Mouse (Mus musculus): Measurements from ENCODE around the gene Mipep. TPM values are rescaled to one million over a fixed set of nuclear protein-coding genes. Genes with fewer than 3 reads are reported as not detected.

Gene Mipep
- polyA plus RNA-seq, 1 experiment: 0.76 TPM

GRCm38 (mm10) chr14:60740507-60740906 is 43.9 kb upstream of the Mipep start:
- TF ChIP-seq TAL1 (IDR thresholded peaks at IDR 0.05; ENCODE audit: low read length): no peak
- TF ChIP-seq GATA1 (IDR thresholded peaks at IDR 0.05; ENCODE audit: low read length): no peak
- Histone ChIP-seq H3K36me3 (ENCODE audit: control insufficient read depth) (peaks cover 31% of the 10 kb centered on the region), H3K4me3 (replicated peaks) (no peak overlapping the region), H3K27me3 (ENCODE audit: control insufficient read depth) (no peaks in the 10 kb centered on the region), H3K4me1 (ENCODE audit: control insufficient read depth) (peaks cover 9% of the 10 kb centered on the region), H3K9me3 (ENCODE audit: control insufficient read depth, low read length) (no peaks in the 10 kb centered on the region)

- no peak for TF ChIP-seq TAL1 (IDR thresholded peaks at IDR 0.05; ENCODE audit: low read length)
- TF ChIP-seq GATA1 (IDR thresholded peaks at IDR 0.05; ENCODE audit: low read length): no peak
- Histone ChIP-seq H3K4me3 (replicated peaks) (no peak overlapping the region), H3K9me3 (ENCODE audit: control insufficient read depth, low read length) (no peaks in the 10 kb centered on the region), H3K36me3 (ENCODE audit: control insufficient read depth) (peaks cover 36% of the 10 kb centered on the region), H3K4me1 (ENCODE audit: control insufficient read depth) (peaks cover 9% of the 10 kb centered on the region), H3K27me3 (ENCODE audit: control insufficient read depth) (no peaks in the 10 kb centered on the region)
These were observed 43.3 kb upstream of the Mipep start for GRCm38 (mm10) chr14:60741033-60741432.

GRCm38 (mm10) chr14:60741490-60741981 is 42.8 kb upstream of the Mipep start:
- peaks cover 41% of the 10 kb centered on the region for H3K36me3 ChIP-seq (ENCODE audit: control insufficient read depth)

GRCm38 (mm10) chr14:60743681-60744080 is 40.7 kb upstream of the Mipep start:
- TF ChIP-seq GATA1 (IDR thresholded peaks at IDR 0.05; ENCODE audit: low read length) (no peak), TAL1 (IDR thresholded peaks at IDR 0.05; ENCODE audit: low read length) (no peak)
- Histone ChIP-seq H3K4me1 (ENCODE audit: control insufficient read depth) (no peaks in the 10 kb centered on the region), H3K36me3 (ENCODE audit: control insufficient read depth) (peaks cover 58% of the 10 kb centered on the region), H3K27me3 (ENCODE audit: control insufficient read depth) (no peaks in the 10 kb centered on the region), H3K4me3 (replicated peaks) (no peak overlapping the region), H3K9me3 (ENCODE audit: control insufficient read depth, low read length) (no peaks in the 10 kb centered on the region)

More at GRCm38 (mm10) chr14:60741490-60741981, 42.8 kb upstream of the Mipep start:
- Histone ChIP-seq H3K9me3 (ENCODE audit: control insufficient read depth, low read length) (no peaks in the 10 kb centered on the region), H3K4me3 (replicated peaks) (no peak overlapping the region), H3K4me1 (ENCODE audit: control insufficient read depth) (peaks cover 4% of the 10 kb centered on the region; the same call in 1 of the 2 replicates), H3K27me3 (ENCODE audit: control insufficient read depth) (no peaks in the 10 kb centered on the region)
- TF ChIP-seq TAL1 (IDR thresholded peaks at IDR 0.05; ENCODE audit: low read length): no peak

GRCm38 (mm10) chr14:60745201-60745600 is 39.2 kb upstream of the Mipep start:
- Histone ChIP-seq H3K9me3 (ENCODE audit: control insufficient read depth, low read length) (no peaks in the 10 kb centered on the region), H3K36me3 (ENCODE audit: control insufficient read depth) (peaks cover 73% of the 10 kb centered on the region), H3K27me3 (ENCODE audit: control insufficient read depth) (no peaks in the 10 kb centered on the region), H3K4me1 (ENCODE audit: control insufficient read depth) (no peaks in the 10 kb centered on the region), H3K4me3 (replicated peaks) (no peak overlapping the region)
- TF ChIP-seq TAL1 (IDR thresholded peaks at IDR 0.05; ENCODE audit: low read length) (no peak), GATA1 (IDR thresholded peaks at IDR 0.05; ENCODE audit: low read length) (no peak)

- no peaks in the 10 kb centered on the region for H3K9me3 ChIP-seq (ENCODE audit: control insufficient read depth, low read length)
- H3K4me1 ChIP-seq (ENCODE audit: control insufficient read depth): no peaks in the 10 kb centered on the region
- H3K4me3 ChIP-seq (replicated peaks): no peak overlapping the region
- H3K27me3 ChIP-seq (ENCODE audit: control insufficient read depth): no peaks in the 10 kb centered on the region
- peaks cover 77% of the 10 kb centered on the region for H3K36me3 ChIP-seq (ENCODE audit: control insufficient read depth)
- no peak for TF ChIP-seq GATA1 (IDR thresholded peaks at IDR 0.05; ENCODE audit: low read length)
- TF ChIP-seq TAL1 (IDR thresholded peaks at IDR 0.05; ENCODE audit: low read length): no peak
These were observed 38.2 kb upstream of the Mipep start for GRCm38 (mm10) chr14:60746141-60746540.

GRCm38 (mm10) chr14:60747154-60747870 is 37.1 kb upstream of the Mipep start:
- no peak for TF ChIP-seq TAL1 (IDR thresholded peaks at IDR 0.05; ENCODE audit: low read length)
- TF ChIP-seq GATA1 (IDR thresholded peaks at IDR 0.05; ENCODE audit: low read length): no peak
- Histone ChIP-seq H3K4me1 (ENCODE audit: control insufficient read depth) (no peaks in the 10 kb centered on the region), H3K4me3 (replicated peaks) (no peak overlapping the region), H3K27me3 (ENCODE audit: control insufficient read depth) (no peaks in the 10 kb centered on the region), H3K36me3 (ENCODE audit: control insufficient read depth) (peaks cover 77% of the 10 kb centered on the region), H3K9me3 (ENCODE audit: control insufficient read depth, low read length) (no peaks in the 10 kb centered on the region)

GRCm38 (mm10) chr14:60749880-60750279 is 34.5 kb upstream of the Mipep start:
- Histone ChIP-seq H3K4me1 (ENCODE audit: control insufficient read depth) (no peaks in the 10 kb centered on the region), H3K4me3 (replicated peaks) (no peak overlapping the region), H3K27me3 (ENCODE audit: control insufficient read depth) (no peaks in the 10 kb centered on the region), H3K9me3 (ENCODE audit: control insufficient read depth, low read length) (no peaks in the 10 kb centered on the region), H3K36me3 (ENCODE audit: control insufficient read depth) (peaks cover 90% of the 10 kb centered on the region)
- TF ChIP-seq TAL1 (IDR thresholded peaks at IDR 0.05; ENCODE audit: low read length): no peak
- no peak for TF ChIP-seq GATA1 (IDR thresholded peaks at IDR 0.05; ENCODE audit: low read length)

- Histone ChIP-seq H3K4me3 (replicated peaks) (no peak overlapping the region), H3K27me3 (ENCODE audit: control insufficient read depth) (no peaks in the 10 kb centered on the region), H3K9me3 (ENCODE audit: control insufficient read depth, low read length) (no peaks in the 10 kb centered on the region), H3K4me1 (ENCODE audit: control insufficient read depth) (no peaks in the 10 kb centered on the region), H3K36me3 (ENCODE audit: control insufficient read depth) (peaks cover 90% of the 10 kb centered on the region)
- no peak for TF ChIP-seq TAL1 (IDR thresholded peaks at IDR 0.05; ENCODE audit: low read length)
- TF ChIP-seq GATA1 (IDR thresholded peaks at IDR 0.05; ENCODE audit: low read length): no peak
These were observed 32.8 kb upstream of the Mipep start for GRCm38 (mm10) chr14:60751581-60751980.
